Mouse (Mus musculus) layer of hippocampus, postnatal 25 days (tissue): Measurements from ENCODE around the gene Rhobtb3. TPM values are rescaled to one million over a fixed set of nuclear protein-coding genes. Genes with fewer than 3 reads are reported as not detected.
"Not testable (repeated sequence)": the region's sequence is repeated elsewhere in the genome, so short reads cannot be mapped to it uniquely, and the experiment has no call there.

Experiments
- DNase-seq, 2 experiments: peaks; one replicate each; pipeline ENCODE4 v3.0.0; 2022; ENCODE audit warnings: mixed read lengths in 2 of 2, low spot score in 1 of 2; ENCODE audit errors: extremely low spot score in 1 of 2
- total RNA-seq, 2 experiments: library from RNA; stranded (reverse); gene quantifications; 2 replicates each; pipeline ENCODE4 v1.2.3; 2021

Gene Rhobtb3
- total RNA-seq, 2 experiments from 2014 or later = 16.2 to 17.5 TPM

GRCm38 (mm10) chr13:75930660-75931059 is 13.1 kb downstream of the Rhobtb3 start:
- no peak for DNase-seq

GRCm38 (mm10) chr13:75930023-75930422 is 13.7 kb downstream of the Rhobtb3 start:
- no peak for DNase-seq

DNA sequence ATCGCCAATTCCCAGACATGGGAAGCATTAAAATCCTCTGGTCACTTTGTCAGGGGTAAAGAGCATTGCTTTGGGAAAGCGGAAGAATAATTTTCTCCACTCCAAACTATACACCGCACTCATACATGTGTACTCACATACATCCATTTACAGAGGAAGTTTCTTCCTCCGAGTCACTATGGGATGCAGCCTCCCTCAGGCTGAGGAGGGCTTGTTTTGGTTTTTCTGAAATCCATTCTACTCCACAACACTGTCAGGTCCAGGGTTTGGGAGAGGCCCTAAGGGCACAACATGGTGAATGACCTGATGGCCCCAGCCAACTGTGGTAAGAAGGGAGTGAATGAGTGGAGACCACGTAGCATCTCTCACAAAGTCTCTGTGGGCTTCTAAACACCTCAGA is 14.7 kb downstream of the Rhobtb3 start:
- not testable (repeated sequence) for DNase-seq

- DNase-seq = no peak
Measured at GRCm38 (mm10) chr13:75927951-75928350, 15.8 kb downstream of the Rhobtb3 start.

DNA sequence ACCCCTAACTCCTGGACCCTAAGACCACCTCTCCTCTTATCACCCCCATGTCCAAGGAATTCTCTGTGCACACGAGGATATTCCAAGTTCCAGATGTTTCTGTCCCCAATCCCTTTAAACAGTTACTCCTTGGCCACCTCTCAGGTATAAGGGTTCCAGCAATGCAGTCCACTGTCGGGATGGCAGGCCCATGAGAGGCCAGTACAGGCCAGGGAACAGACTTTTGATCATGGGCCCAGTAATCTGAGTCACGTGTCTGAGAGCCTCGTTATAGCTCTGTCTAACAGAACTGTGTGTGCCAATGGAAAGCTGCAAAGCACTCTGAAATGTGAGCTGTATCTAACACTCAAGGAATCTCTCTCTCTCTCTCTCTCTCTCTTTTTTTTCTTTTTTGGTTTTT is 29.6 kb downstream of the Rhobtb3 start:
- DNase-seq = no peak

- no peak for DNase-seq
Measured at GRCm38 (mm10) chr13:75908187-75908586, 35.5 kb downstream of the Rhobtb3 start.

GRCm38 (mm10) chr13:75907133-75907532 is 36.6 kb downstream of the Rhobtb3 start:
- no peak for DNase-seq

DNA sequence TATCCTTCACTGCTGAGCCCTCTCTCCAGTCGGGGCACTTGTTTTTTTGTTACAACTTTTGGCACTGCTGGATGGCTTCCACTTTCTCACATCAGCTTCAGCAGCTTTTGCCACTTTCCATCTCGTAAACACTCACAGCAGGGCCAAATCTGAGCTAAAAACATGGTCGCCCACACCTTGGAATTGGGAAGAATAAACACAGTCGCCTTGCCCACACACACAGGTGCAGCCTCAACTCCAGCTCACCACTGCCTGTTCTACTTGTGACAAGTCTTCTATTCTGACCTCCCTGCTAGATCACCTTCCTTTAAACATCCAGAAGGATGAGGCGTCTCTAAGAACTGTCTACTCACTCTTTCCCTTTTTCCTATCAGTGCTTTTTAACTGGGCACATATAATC is 39.1 kb downstream of the Rhobtb3 start:
- no peak for DNase-seq

DNA sequence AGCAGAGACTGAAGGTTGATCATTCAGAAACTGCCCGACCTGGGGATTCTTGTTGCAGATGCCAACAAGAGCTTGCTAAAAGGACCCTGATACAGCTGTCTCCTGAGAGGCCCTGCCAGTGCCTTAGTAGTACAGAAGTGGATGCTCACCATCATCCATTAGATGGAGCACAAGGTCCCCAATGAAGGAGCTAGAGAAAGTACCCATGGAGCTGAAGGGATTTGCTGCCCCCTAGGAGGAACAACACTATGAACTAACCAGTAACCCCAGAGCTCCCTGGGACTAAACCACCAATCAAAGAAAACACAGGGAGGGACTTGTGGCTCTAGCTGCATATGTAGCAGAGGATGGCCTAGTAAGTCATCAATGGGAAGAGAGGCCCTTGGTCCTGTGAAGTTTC is 42.8 kb downstream of the Rhobtb3 start:
- not testable (repeated sequence) for DNase-seq

DNA sequence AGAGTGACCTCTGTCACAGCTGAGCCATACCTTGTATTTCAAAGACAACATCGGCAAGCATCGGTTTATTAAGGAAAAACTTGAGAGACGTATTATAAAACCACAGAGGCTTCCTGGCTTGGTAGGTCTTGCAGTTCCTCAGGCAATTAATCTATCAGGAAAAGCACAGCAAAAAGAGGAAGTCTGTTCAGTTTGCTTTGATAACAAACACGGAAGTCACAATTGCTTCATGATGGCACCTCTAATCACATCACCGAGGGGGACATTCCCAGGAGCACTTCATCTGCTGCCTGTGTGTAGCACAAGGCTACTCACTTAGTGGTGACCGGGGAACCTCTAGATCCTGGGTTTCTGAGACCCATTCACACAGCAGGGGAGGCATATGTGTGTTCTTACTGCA is 50.8 kb downstream of the Rhobtb3 start:
- no peak for DNase-seq

DNA sequence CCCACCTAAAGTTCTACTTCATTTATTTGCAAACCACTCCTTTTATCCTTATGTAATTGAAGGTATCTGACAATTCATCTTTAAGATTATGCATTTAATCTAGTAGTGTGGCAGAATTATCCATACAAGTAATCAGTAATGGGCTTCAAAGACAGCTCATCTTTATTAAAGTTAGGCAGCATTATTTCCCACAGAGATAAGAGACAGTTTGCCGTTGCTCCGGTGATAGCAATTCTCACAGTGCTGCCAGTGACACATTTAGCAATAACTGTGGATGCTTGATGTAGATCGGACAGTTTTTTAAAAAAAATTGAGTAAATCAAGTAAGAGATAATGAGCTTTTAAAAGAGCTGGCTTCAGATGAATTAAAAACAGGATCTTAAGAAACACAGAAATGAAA is 51.4 kb downstream of the Rhobtb3 start:
- no peak for DNase-seq

- DNase-seq = no peak
Measured at GRCm38 (mm10) chr13:75891868-75892267, 51.9 kb downstream of the Rhobtb3 start.

- no peak for DNase-seq
Measured at GRCm38 (mm10) chr13:75883792-75884191, 59.9 kb downstream of the Rhobtb3 start.

- no peak for DNase-seq
Measured at GRCm38 (mm10) chr13:75880501-75880900, 63.2 kb downstream of the Rhobtb3 start.

DNA sequence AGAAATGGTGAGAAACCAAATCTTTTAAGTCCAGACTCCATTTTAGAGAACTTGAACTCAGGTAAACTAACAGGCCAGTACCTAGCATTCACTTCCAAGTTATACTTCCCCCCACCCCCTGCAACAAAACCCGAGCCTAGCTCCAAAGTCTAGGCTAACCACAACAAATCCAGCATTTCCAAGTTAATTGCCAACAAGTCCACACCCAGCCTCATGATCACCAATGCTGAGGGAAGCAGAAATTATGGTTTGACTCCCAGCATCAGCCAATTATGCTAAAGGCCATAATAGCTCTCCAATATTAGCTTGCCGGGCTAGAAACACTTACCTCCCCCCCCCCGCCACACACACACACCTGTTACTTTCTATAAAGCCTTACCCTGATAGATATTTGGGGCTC is 64.0 kb downstream of the Rhobtb3 start:
- DNase-seq = no peak

DNA sequence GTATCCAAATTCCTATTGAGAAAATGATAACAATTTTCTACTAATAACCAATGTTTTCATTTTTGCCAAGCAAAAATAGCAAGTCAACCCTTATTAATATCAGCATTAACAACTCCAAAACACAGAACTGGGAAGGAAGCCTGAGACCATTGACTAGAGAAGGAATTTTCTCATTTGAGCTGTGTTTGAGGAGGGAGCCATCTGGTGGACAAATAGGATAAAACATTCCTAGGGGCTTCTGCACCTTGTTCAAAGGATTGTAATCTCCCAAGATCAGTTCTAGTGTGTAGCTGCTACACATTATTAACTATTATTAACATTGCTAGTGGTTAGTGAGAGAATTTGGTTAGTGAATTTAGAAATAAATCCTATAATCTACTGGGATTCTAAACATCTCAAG is 65.8 kb downstream of the Rhobtb3 start:
- DNase-seq = no peak

DNA sequence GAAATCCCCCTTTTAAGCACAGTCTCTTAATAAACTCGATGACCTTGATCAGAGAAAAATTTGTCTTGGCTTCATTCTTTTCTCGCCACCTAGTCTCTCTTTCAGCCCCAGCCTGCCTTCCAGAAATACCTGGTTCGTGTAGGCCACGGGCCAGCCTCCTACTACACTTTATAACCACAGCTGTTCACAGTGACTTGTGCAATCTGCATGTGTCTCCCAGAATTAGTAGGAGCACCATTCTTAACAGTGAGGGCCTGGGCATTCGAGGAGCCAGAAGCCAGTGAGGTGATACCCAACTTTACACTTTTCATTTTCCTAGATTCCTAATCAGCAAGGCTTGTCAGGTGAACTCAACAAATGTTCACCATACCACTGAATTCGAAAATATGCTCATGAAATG is 67.1 kb downstream of the Rhobtb3 start:
- DNase-seq = no peak

- not testable (repeated sequence) for DNase-seq
Measured at GRCm38 (mm10) chr13:75876188-75876587, 67.5 kb downstream of the Rhobtb3 start.

- no peak for DNase-seq
Measured at GRCm38 (mm10) chr13:75874608-75875376, 68.9 kb downstream of the Rhobtb3 start.

GRCm38 (mm10) chr13:75867876-75868275 is 75.8 kb downstream of the Rhobtb3 start:
- DNase-seq = no peak

DNA sequence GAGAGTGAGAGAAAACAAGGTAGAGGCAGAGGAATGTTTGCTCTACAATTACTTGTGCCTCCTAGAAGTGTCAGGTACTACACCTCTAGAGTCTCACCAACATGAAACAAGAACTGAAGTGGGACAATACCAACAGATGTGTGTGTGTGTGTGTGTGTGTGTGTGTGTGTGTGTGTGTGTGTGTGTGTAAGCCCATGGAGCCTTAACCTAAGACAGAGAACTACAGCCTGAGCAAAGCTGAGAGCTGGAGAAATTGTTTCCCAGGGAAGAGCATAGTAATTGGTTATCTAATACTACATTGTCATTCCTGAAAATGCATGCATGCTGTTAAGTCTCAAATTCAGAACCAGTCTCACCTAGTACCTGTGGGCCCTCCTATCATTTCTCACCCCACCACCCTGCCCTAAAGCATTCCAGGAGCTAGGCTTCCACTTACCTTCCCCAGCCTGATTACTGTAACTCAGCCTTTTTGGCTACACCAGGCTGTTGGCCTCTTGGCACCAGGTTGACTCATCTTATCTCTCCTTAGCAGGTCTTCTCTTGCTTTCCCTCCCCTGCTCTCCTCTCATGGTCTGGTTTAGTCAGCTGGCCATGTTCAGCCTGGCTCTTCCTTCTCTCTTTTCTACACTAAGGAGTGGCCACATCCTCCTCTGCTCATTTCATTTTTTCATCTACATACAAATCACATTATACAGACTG is 78.1 kb downstream of the Rhobtb3 start:
- DNase-seq = no peak

DNA sequence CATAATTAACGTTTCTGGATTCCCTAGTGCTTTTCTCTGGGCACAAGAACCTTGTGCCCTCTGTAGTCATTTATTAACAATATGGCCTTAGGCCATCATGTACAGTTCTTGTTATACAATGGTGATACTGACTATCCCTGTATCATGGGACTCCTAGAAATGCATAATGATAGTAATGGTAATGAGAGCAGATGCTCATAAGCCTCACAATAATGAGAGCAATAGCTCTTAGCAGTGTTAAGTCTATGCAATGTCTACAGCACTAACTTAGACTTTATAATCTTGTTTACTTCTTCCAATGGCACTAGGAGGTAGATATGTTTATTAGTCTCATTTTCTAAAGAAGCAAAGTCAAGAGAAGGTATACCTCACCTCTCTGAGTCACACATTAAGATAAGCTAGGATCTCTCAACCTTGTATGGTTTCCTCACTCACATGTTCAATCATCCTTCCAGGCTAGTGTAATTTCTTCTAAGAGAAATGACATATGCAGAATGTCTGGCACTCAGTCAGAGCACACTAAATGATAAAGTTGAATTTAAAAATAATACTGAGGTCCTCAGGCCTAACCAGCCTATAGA is 84.4 kb downstream of the Rhobtb3 start:
- no peak for DNase-seq
